Mouse (Mus musculus) stomach, postnatal 0 days (tissue): ENCODE measurements at regions not wholly inside any gene's neighbourhood (a gene's known extent, or its start where the extent isn't known, plus 50 kb on each side); places are given as distances from the start of the nearest gene placed in this dataset.

Experiments
- ATAC-seq: fragments of 200-750 bp; cut with Nextera tagmentation; 2 replicates; pipeline ENCODE4 v1.8.0; 2017; ENCODE audit not compliant: low FRiP score, low TSS enrichment
- DNase-seq: peaks from one replicate; pipeline ENCODE4 v3.0.0-alpha.2; 2016; ENCODE audit warnings: low spot score
- H3K27ac ChIP-seq: fragments of 300-500 bp; sonication (generic); replicated peaks from 2 replicates; pipeline ENCODE4 v1.5.1; 2014; ENCODE audit warnings: mild to moderate bottlenecking, control low read depth
- H3K27me3 ChIP-seq: fragments of 300-500 bp; sonication (generic); 2 replicates; pipeline ENCODE4 v1.6.1; 2014; ENCODE audit warnings: low read length; ENCODE audit not compliant: control insufficient read depth, insufficient read depth
- H3K36me3 ChIP-seq: fragments of 300-500 bp; sonication (generic); 2 replicates; pipeline ENCODE4 v1.6.1; 2014; ENCODE audit warnings: low read length, mixed read lengths; ENCODE audit not compliant: control insufficient read depth, insufficient read depth
- H3K4me1 ChIP-seq: fragments of 300-500 bp; sonication (generic); replicated peaks from 2 replicates; pipeline ENCODE4 v1.6.1; 2014; ENCODE audit warnings: antibody characterized with exemption; ENCODE audit not compliant: control insufficient read depth, insufficient read depth
- H3K4me2 ChIP-seq: fragments of 300-500 bp; sonication (generic); replicated peaks from 2 replicates; pipeline ENCODE4 v1.6.1; 2014; ENCODE audit warnings: low read depth, mild to moderate bottlenecking, control low read depth, moderate library complexity
- H3K4me3 ChIP-seq: fragments of 300-500 bp; sonication (generic); 2 replicates; pipeline ENCODE4 v1.5.1; 2014; ENCODE audit warnings: low read depth, low read length, control low read depth
- H3K9ac ChIP-seq: fragments of 300-500 bp; sonication (generic); 2 replicates; pipeline ENCODE4 v1.6.1; 2014; ENCODE audit warnings: mild to moderate bottlenecking, low read length, control low read depth, mixed read lengths
- H3K9me3 ChIP-seq: fragments of 300-500 bp; sonication (generic); 2 replicates; pipeline ENCODE4 v1.6.1; 2016; ENCODE audit warnings: low read length; ENCODE audit not compliant: control insufficient read depth
- CTCF ChIP-seq: IDR thresholded peaks from 2 replicates; pipeline ENCODE4 v1.5.1; 2016; ENCODE audit warnings: antibody characterized with exemption, low read depth, mild to moderate bottlenecking, moderate library complexity
- EP300 ChIP-seq: optimal IDR thresholded peaks from 2 replicates; pipeline ENCODE3; 2016; ENCODE audit warnings: antibody characterized with exemption
- WGBS: fragments of 180-500 bp; shearing (Covaris S2); extraction: QIAGEN DNeasy Blood & Tissue Kit; methylation state at CpG from one replicate; pipeline ENCODE4 v1.1.7; 2014; 5-methylcytosine and 5-hydroxymethylcytosine counted together

- no peaks in the 10 kb centered on the region for H3K27me3 ChIP-seq
- no peaks in the 10 kb centered on the region for H3K9me3 ChIP-seq
- H3K27ac ChIP-seq, result no peak overlapping the region
- no peaks in the 10 kb centered on the region for H3K36me3 ChIP-seq
- H3K9ac ChIP-seq, result no peak overlapping the region
- 63% methylated on average over 7 of the region's 7 CpGs for WGBS
- H3K4me1 ChIP-seq, result no peaks in the 10 kb centered on the region
- TF ChIP-seq CTCF (no peak), EP300 (no peak)
- H3K4me3 ChIP-seq, result no peak overlapping the region
- H3K4me2 ChIP-seq, result no peak overlapping the region
- ATAC-seq, result no peak
- DNase-seq, result no peak
Measured at GRCm38 (mm10) chr2:171196472-171196871, 464.9 kb downstream of the Dok5 start.

- WGBS, result 80% methylated on average over 5 of the region's 5 CpGs
- Histone ChIP-seq H3K4me1 (no peaks in the 10 kb centered on the region), H3K9me3 (no peaks in the 10 kb centered on the region), H3K27ac (no peak overlapping the region), H3K36me3 (no peaks in the 10 kb centered on the region), H3K4me2 (no peak overlapping the region), H3K9ac (no peak overlapping the region), H3K27me3 (no peaks in the 10 kb centered on the region), H3K4me3 (no peak overlapping the region)
- TF ChIP-seq EP300, result no peak
- no peak for TF ChIP-seq CTCF
- DNase-seq (no peak), ATAC-seq (no peak)
Measured at GRCm38 (mm10) chr2:171192181-171192580, 460.6 kb downstream of the Dok5 start.
